Mouse (Mus musculus) kidney, postnatal 4 days (tissue): ENCODE measurements around the gene Fam19a3.
"Not testable (repeated sequence)": the region's sequence is repeated elsewhere in the genome, so short reads cannot be mapped to it uniquely, and the experiment has no call there.

Experiments
- DNase-seq, 2 experiments: peaks; one replicate each; pipeline ENCODE4 v3.0.0; 2021; ENCODE audit warnings: mixed read lengths in 2 of 2

Fam19a3 gene

DNA sequence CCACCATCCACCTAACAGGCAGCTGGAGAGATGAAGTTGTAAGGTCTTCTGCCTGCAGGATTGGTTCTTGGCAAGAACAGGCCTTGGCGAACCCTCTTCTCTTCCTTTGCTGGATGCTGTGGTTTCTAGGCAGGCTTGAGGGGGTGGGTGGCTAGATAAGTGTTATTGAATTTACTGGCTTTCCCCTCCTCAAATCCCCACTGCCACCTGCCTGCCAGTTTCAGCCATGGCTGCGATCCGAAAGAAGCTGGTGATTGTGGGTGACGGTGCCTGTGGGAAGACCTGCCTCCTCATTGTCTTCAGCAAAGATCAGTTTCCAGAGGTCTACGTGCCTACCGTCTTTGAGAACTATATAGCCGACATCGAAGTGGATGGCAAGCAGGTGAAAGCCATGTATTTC lies 10.0 kb upstream of the Fam19a3 start:
- no peak for DNase-seq

DNA sequence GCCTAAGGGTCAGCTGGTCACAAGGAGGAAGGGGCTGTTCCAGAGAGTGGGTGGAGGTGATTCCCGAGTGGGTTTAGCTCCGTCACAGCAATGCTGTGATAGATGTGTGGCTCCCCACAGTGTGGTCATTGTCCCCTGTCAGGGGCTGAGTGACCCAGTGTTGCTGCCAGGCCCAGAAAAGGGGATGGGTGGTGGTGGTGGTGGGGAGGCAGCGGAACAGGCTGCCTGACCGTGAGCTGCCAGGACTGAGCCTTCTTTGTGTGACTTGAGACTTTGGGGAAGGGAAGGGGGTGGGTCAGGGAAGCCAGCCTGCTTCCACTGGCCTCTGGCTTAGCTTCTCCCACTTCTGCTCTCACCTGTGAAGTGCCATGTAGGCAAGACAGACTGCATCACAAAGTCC lies 9.4 kb upstream of the Fam19a3 start:
- DNase-seq: peak in 1 of 2 experiments; percentile 37

- peak; percentile 60 to 75 for DNase-seq
These were observed 8.8 kb upstream of the Fam19a3 start for GRCm38 (mm10) chr3:104790401-104790937.

DNA sequence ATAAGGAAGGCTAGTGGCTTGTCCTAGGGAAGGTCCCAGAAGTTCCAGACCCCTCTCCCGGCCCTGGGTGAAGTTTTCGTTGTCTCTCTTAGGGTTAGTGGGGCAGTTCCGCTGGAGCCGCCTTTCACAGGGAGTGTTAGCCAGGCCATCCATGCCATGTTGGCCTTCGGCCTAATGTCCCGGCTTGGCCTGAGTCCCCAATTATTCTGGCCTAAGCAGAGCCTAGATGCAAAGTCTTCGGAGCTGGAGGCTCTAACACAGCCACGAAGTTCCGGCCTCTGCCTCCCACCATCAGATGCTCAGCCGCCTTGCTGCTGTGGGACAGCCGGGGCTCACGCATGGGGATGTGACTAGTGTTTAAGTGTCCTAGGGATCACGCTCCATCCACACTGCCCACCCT lies 8.2 kb upstream of the Fam19a3 start:
- peak; percentile 42 to 60 for DNase-seq

DNA sequence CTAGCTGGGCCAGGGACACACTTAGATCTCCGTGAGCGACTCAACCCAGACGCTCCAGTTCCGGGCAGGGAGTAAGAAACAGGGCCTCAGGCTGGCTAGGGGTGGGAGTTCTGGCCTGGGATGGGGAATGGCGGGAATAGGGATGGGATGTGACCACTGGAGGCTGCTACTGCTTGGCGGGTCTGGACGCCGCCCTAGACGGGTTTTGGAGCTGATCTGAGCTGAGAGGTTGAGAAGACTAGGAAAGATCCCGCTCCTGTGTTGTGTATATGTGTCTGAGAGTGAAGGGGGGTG lies 7.6 kb upstream of the Fam19a3 start:
- DNase-seq: peak; percentile 53 to 68

GRCm38 (mm10) chr3:104788561-104789311 lies 7.1 kb upstream of the Fam19a3 start:
- peak; percentile 88 to 94 for DNase-seq

DNA sequence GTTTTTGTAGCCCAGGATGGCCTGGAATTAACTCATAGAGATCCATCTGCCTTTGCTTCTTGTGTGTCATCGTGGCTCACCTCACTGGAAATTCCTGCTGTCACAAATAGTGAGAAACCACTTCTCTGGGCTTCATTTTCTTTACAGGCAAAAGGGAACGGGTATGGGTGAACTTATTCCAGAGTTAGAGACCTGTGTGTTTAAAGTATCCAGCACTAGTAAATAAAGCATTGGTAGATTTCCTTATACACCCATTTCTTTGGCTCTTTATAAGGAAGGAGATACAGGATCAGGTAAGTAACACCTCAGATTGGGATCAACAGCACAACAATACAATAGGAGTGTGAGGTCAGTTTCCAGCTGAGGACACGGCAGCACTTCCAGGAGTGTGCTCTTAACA lies 6.4 kb upstream of the Fam19a3 start, which contains the start of gene Rhoc:
Gene Rhoc (plus strand): TSS at position 301 of the 400 bp plus-strand sequence.
- no peak for DNase-seq

- no peak for DNase-seq
These were observed 3.6 kb upstream of the Fam19a3 start for GRCm38 (mm10) chr3:104785284-104785683.

DNA sequence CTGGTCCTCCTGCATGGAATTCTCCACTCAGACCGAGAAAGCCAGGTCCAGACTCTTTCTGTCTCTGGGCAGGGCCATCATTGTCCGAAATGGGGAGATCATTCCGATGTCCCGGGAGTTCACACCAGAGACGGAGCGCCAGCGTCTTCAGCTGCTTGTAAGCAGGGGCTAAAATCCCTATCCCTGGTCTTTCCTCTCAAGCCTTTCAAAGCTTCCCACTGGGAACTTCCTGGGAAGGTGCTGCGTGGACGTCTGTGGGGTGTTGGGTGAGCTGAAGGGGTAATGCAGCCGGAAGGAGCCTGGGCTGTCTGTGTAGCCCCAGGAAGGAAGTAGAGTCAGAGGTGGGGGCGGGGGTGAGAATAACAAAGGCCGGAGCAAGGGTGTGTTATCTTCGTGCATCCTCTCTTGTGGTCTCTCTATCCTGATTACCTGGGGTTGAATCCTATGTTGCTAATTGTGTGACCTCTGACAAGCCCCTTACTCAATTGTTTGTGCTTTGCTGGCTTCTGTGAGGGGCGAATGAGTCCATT lies 2.4 kb upstream of the Fam19a3 start:
- DNase-seq: no peak

DNA sequence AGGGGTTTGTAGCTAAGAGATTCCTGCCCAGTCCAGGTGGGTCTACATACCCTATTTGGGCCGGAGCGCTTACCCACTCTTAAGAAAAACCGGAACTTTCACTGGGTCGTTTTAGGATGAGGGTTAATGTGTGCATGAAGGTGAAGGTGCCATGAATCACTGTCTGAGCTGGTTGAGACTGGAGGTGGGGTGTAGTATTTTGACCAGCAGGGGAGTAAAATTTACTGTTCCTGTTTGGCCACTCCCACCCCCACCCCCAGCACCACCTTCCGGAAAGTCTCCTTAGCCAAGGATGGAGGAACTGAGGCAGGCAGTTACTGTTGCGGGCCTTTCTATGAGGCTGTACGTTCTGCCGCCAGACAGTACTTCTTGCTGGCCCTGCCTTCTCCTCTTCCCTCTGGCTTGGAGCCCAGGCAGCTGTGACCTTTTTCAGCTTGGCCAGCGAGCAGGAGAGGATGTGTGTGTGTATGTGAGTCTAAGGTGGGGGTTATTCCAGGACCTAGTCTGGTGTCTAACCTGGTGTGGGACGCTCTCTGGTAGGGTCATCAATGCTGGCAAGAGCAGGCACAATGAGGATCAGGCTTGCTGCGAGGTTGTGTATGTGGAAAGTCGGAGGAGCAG lies 531 bp upstream of the Fam19a3 start:
- DNase-seq: peak; percentile 73 to 81

DNA sequence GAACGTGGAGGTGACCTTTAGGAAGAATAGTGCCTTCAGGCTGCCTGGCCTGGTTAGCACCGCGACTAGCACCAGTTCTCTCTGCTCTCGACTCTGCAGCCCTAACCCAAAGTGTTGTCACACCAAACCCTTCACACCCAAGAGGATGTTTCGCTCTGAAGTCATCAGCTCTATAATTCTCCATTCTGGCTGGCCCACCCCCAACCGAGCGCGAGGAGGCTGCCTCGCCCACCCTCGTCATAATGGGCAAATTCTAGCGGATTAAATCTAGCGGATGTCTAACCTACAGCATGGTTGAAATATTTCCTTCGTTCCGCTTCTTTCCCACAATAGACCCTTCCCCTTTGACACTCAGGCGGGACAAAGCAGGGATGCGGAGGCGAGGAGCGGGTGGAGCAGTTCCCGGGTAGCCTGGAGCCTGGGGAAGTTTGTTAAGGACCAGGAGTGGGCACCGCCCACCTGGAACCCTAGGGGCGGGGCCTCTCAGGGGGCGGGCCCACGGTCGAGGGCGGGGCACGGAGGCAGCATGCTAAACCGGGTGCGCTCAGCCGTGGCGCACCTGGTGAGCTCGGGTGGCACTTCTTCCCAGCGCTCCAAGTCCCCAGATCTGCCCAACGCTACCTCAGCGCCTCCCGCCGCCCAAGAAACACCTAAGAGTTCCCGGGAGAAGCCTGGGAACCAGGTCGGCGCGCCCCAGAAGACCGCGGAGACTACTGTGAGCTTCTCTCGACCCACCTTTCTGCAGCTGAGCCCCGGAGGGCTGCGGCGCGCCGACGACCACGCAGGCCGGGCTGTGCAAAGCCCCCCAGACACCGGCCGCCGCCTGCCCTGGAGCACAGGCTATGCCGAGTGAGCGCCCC lies 849 bp downstream of the Fam19a3 start, which contains the start of gene Ppm1j:
Gene Ppm1j (plus strand): TSS at position 496 of the 860 bp plus-strand sequence.
- DNase-seq: peak; percentile 85 to 91

GRCm38 (mm10) chr3:104779949-104780348 lies 1.7 kb downstream of the Fam19a3 start:
- peak; percentile 83 to 84 for DNase-seq

- peak; percentile 70 to 77 for DNase-seq
These were observed 4.3 kb downstream of the Fam19a3 start for GRCm38 (mm10) chr3:104777342-104777741.

- DNase-seq: no peak
These were observed 8.3 kb downstream of the Fam19a3 start for GRCm38 (mm10) chr3:104773301-104773700.

GRCm38 (mm10) chr3:104771460-104771859 lies 10.2 kb downstream of the Fam19a3 start:
- DNase-seq: no peak

DNA sequence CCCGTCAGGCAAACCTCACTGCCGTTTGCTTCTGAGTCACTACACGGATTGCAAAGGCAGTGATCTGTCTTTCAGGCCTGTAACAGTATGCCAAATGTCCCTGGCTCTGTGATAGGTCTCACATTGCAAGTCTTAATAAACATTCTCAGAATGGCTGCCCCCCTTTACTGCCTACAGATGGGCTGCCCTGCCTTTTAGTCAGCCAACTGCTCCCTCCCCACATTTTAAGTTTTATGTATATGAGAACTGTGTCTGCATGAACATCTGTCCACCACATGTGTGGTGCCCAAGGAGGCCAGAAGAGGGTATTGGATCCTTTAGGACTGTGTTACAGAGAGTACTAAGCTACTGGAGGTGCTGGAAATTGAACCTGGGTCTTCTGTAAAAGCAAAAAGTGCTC lies 10.7 kb downstream of the Fam19a3 start:
- DNase-seq: no peak

DNA sequence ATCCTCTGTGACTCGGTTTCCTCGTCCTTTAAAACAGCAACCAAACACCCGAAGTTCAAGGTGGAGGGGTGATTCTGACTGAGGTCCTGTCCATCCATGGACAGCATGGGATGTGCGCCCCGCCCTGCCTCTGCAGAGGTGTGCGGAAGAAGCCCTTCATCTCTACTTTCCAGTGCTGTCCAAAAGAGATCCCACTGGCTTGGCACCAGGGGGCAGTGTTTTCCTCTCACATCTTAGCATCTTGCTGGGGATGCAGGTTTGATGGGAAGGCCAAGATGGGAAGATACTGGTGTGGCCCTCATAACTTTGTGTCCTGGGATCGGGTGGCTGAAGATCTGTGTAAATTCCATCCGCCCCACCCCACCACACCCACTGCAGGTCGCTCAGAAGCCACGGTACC lies 11.6 kb downstream of the Fam19a3 start:
- peak; percentile 67 to 68 for DNase-seq

GRCm38 (mm10) chr3:104769135-104769534 lies 12.5 kb downstream of the Fam19a3 start:
- DNase-seq: no peak

DNA sequence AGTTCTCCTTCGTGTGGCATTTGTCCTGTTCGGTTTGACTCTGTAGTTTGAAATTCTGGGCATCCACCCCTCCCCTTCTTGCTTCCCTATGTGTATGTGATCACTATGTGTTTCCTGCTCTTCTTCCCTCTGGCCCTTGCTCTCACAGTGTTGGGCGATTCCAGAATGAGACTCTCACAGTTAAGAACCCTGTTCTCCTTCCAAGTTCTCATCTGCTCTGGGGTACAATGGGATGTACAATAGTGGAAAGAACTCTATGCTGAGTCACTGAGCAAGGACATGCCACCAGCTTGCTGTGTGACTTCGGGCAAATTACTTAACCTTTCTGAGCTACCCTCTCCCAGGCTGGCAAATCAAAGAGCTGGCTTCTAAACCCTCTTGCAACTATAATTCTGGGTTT lies 13.9 kb downstream of the Fam19a3 start:
- no peak for DNase-seq

DNA sequence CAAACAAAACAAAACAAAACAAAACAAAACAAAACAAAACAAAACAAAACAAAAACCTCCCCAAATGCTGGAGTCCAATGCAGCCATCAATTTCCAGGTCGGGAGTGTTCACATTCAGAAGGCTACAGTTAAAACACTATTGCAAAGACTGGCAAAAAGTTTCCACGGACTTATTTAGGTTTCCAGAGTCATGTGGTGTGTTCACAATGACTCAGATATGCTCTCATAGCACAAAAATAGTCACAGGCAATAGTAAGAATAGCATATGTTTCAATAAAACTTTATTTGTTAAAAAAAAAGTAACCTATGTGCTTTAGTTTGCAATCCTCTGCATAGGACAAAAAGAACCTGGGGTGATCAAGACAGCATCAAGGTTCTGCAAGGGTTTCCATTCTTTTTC lies 14.5 kb downstream of the Fam19a3 start:
- no peak for DNase-seq

DNA sequence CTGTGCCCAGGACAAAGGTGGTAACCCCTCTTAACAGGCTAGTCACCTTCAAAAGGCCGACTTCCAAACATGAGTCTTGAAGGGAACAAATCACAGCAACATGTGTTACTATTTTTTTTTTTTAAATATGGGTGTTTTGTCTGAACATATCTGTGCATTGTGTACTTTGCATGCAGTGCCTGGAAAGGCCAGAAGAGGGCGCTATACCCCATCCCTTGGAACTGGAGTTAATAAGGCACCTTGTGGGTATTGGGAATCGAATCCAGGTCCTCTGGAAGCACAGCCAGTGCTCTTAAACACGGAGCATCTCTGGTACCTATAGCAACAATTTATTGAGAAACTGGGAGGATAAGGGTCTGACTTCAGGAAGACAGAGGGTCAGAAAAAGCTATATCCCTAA lies 16.6 kb downstream of the Fam19a3 start:
- DNase-seq: peak; percentile 43 to 48

DNA sequence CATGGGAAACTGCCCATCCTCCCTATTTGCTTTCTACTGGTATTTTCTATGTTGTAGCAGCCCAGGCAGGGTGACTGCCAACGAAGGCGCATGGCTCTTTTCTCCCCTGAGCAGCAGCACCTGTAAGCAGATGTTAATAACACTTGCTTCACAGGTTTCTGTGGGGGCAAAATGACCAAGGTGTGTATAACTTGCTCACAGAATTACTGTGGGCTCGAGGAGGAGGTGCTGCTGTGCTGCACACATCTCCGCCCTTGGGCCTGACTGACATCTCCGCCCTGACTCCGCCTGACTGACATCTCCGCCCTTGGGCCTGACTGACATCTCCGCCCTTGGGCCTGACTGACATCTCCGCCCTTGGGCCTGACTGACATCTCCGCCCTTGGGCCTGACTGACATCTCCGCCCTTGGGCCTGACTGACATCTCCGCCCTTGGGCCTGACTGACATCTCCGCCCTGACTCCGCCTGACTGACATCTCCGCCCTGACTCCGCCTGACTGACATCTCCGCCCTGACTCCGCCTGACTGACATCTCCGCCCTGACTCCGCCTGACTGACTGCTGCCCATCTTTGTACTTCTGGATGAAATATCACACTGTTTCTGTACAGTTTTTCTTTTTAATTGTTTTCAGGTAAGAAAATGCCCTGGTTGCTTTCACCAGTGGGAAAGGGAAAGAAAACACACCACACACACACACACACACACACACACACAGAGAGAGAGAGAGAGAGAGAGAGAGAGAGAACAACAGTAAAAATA lies 19.4 kb downstream of the Fam19a3 start:
- not testable (repeated sequence) for DNase-seq
